Mouse (Mus musculus) intestine, embryonic 16.5 days (tissue): ENCODE measurements around the gene Il1f8. TPM values are rescaled to one million over a fixed set of nuclear protein-coding genes. Genes with fewer than 3 reads are reported as not detected.
"Not testable (repeated sequence)": the region's sequence is repeated elsewhere in the genome, so short reads cannot be mapped to it uniquely, and the experiment has no call there.

Source experiments
- ATAC-seq: fragments of 200-750 bp; cut with Nextera tagmentation; 2 replicates; pipeline ENCODE4 v1.8.0; 2017; ENCODE audit warnings: moderate TSS enrichment, moderate library complexity
- H3K27ac ChIP-seq: fragments of 300-500 bp; sonication (generic); 2 replicates; pipeline ENCODE4 v1.5.1; 2014; ENCODE audit warnings: mild to moderate bottlenecking, low read length
- H3K27me3 ChIP-seq: fragments of 300-500 bp; sonication (generic); replicated peaks from 2 replicates; pipeline ENCODE4 v1.6.1; 2014; ENCODE audit warnings: low read length, control low read depth, mixed read lengths; ENCODE audit not compliant: control insufficient read depth, insufficient read depth
- H3K36me3 ChIP-seq: fragments of 300-500 bp; sonication (generic); 2 replicates; pipeline ENCODE4 v1.6.1; 2014; ENCODE audit warnings: low read length, control low read depth; ENCODE audit not compliant: control insufficient read depth, insufficient read depth
- H3K4me1 ChIP-seq: fragments of 300-500 bp; sonication (generic); 2 replicates; pipeline ENCODE4 v1.6.1; 2014; ENCODE audit warnings: low read length, control low read depth, mixed read lengths; ENCODE audit not compliant: control insufficient read depth, insufficient read depth
- H3K4me2 ChIP-seq: fragments of 300-500 bp; sonication (generic); 2 replicates; pipeline ENCODE4 v1.6.1; 2014; ENCODE audit warnings: low read depth, low read length, control low read depth
- H3K4me3 ChIP-seq: fragments of 300-500 bp; sonication (generic); 2 replicates; pipeline ENCODE4 v1.5.1; 2014; ENCODE audit warnings: mild to moderate bottlenecking, low read length
- H3K9ac ChIP-seq: fragments of 300-500 bp; sonication (generic); 2 replicates; pipeline ENCODE4 v1.6.1; 2014; ENCODE audit warnings: low read depth, low read length
- H3K9me3 ChIP-seq: fragments of 300-500 bp; sonication (generic); 2 replicates; pipeline ENCODE4 v1.6.1; 2016; ENCODE audit warnings: low read length, control low read depth; ENCODE audit not compliant: control insufficient read depth
- WGBS: fragments of 180-500 bp; shearing (Covaris S2); extraction: QIAGEN DNeasy Blood & Tissue Kit; methylation state at CpG from one replicate; pipeline ENCODE4 v1.1.7; 2014; 5-methylcytosine and 5-hydroxymethylcytosine counted together
- polyA plus RNA-seq: library from polyadenylated mRNA; unstranded; fragments of >200 nt; fragmentation: Nextera tagmentation; extraction: Ambion mirVana; gene quantifications from 2 replicates; pipeline ENCODE4 v1.2.1, GENCODE M21; 2015

The Il1f8 gene
- polyA plus RNA-seq: not detected in 2 replicates

DNA sequence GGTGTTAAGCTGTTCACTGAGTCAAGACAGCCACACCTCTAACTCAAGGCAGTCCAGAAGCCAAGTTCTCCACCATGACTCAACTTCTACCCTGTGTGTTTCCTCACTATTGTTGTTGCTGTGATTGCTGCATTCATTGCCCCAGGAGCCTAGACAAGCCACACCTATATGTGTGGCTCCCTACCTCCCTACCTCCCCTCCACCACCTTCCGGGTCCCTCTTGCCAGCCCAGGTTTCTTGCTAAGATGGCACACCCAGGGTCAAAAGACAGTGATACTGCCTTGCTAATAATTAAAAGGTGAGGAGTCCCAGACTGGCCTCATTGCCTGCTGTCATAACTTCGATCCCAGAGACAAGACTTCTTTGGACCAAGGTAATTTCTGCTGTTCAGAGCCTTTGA, at the start of gene Il1f8:
Gene Il1f8, plus strand, starts transcription at position 301 of the 400 bp plus-strand sequence.
- WGBS: 78% methylated on average over 2 of the region's 2 CpGs
- H3K36me3 ChIP-seq: no peaks in the 10 kb centered on the region
- ATAC-seq: no peak; the same call in 1 of the 2 replicates
- H3K9ac ChIP-seq: no peak within 1 kb of the TSS
- H3K4me2 ChIP-seq: no peak within 1 kb of the TSS
- no peak within 1 kb of the TSS for H3K27ac ChIP-seq
- H3K4me3 ChIP-seq: no peak within 1 kb of the TSS
- H3K9me3 ChIP-seq: no peaks in the 10 kb centered on the region
- H3K27me3 ChIP-seq: no peaks in the 10 kb centered on the region
- H3K4me1 ChIP-seq: no peaks in the 10 kb centered on the region

DNA sequence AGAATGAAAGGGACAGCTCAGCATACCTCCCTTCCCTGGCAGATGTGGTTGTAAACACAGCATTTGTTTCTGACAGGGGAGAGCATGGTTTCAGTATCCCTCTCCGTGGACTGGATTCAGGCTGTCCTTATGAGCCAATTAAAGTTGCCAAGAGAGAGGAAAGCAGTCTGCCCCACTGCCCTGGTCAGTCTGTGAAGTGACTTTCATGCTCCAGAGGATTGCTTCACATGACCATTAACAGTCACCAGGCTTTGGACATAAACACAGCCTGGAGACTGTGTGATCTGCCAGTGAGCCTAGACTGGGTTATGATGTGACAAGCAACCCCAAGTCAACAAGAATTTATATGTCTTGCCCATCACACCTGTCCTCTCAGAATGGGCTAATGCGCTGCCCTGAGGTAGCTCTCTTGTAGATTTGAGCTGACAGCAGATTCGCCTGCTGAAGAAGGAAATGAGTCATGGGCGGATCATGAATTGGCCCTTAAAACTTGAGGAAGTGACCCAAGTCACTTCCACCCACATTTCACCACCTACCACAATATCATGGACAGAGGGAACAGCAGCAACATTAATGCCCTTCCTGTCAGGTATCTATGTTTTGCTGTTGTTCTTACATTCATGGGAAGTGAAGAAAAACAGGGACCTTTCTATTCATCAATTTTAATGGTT, 49.2 kb upstream of the Il1f8 start:
- Histone ChIP-seq H3K4me1 (no peaks in the 10 kb centered on the region), H3K27me3 (no peaks in the 10 kb centered on the region), H3K36me3 (no peaks in the 10 kb centered on the region), H3K4me2 (no peak overlapping the region), H3K9me3 (no peaks in the 10 kb centered on the region), H3K27ac (no peak overlapping the region), H3K9ac (no peak overlapping the region), H3K4me3 (no peak overlapping the region)
- ATAC-seq: no peak
- WGBS: 74% methylated on average over 4 of the region's 4 CpGs

DNA sequence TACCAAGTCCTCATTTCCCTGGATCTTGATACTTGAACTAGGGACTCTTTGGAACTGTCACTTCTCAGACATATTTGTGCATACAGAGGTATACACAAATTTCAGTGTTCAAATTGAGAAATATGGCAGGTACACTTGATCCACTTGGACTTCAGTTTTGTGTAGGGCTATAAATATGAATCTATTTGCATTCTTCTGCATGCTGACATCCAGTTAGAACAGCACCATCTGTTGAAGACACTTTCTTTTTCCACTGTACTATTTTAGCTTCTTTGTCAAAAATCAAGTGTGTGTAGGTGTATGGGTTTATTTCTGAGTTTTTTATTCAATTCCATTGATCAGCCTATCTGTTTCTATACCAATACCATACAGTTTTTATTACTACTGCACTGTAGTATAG, 43.9 kb upstream of the Il1f8 start:
- Histone ChIP-seq H3K9ac (no peak overlapping the region), H3K27me3 (no peaks in the 10 kb centered on the region), H3K4me2 (no peak overlapping the region), H3K4me3 (no peak overlapping the region), H3K27ac (no peak overlapping the region), H3K4me1 (no peaks in the 10 kb centered on the region), H3K36me3 (no peaks in the 10 kb centered on the region), H3K9me3 (no peaks in the 10 kb centered on the region)
- ATAC-seq: no peak

DNA sequence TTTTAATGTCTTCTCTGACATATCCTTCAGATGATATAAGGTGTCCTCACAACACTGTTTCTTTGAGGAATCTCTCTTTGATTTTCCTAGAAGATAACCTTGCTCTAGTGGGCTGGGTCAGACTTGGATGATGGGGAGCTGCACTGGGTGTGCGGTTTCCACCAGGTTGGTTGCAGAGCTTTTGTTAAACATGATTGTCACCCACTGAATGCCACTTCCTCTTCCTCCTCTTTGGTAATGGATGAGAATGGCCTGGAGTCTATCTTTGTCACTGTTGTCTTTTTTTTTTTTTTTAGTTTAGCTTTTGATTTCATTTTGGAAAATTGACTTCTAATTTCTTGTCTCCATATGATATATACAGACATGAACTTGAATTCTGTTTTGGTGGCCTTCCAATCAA, 18.6 kb upstream of the Il1f8 start:
- Histone ChIP-seq H3K27ac (no peak overlapping the region), H3K36me3 (no peaks in the 10 kb centered on the region), H3K4me3 (no peak overlapping the region), H3K4me2 (no peak overlapping the region), H3K4me1 (no peaks in the 10 kb centered on the region), H3K27me3 (no peaks in the 10 kb centered on the region), H3K9ac (no peak overlapping the region), H3K9me3 (no peaks in the 10 kb centered on the region)
- no peak for ATAC-seq
- 90% methylated on average over 1 of the region's 1 CpGs for WGBS

- H3K9ac ChIP-seq, ATAC-seq, H3K4me1 ChIP-seq, H3K9me3 ChIP-seq, H3K27ac ChIP-seq, H3K4me2 ChIP-seq, H3K36me3 ChIP-seq, H3K27me3 ChIP-seq, H3K4me3 ChIP-seq: not testable (repeated sequence)
- 18% methylated on average over 14 of the region's 14 CpGs for WGBS
Observed at GRCm38 (mm10) chr2:24181683-24182331, 28.8 kb downstream of the Il1f8 start.

- H3K9me3 ChIP-seq, H3K27me3 ChIP-seq, ATAC-seq, H3K4me1 ChIP-seq, H3K4me3 ChIP-seq, H3K27ac ChIP-seq, H3K4me2 ChIP-seq, H3K9ac ChIP-seq, H3K36me3 ChIP-seq: not testable (repeated sequence)
- WGBS: 58% methylated on average over 13 of the region's 13 CpGs
Observed at GRCm38 (mm10) chr2:24182423-24183147, 29.6 kb downstream of the Il1f8 start.

DNA sequence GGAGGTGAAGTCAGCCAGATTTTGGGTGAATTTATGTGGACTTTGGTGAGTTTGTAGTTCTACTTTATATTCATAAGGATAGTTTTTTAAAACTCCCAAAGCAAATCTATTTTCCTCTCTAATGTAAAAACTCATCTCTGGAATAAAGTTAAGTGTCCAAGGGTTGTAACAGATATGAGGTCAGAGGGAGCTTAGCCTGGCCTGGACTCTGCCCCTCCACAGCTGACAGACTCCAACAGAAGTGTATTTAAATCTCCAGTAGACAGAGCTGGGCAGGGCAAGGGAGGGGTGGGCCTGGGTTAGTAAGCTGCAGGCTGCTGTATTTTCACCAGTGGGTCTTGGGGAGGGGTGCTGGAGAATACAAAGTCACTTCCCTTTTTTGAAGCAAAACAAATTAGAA, 31.1 kb downstream of the Il1f8 start:
- H3K27ac ChIP-seq, H3K9me3 ChIP-seq, H3K4me3 ChIP-seq, H3K36me3 ChIP-seq, H3K4me1 ChIP-seq, ATAC-seq, H3K9ac ChIP-seq, H3K27me3 ChIP-seq, H3K4me2 ChIP-seq: not testable (repeated sequence)

GRCm38 (mm10) chr2:24186176-24186575, 33.2 kb downstream of the Il1f8 start, which contains the start of gene Il1f9:
TSS of gene Il1f9 (plus strand) at chr2:24186476.
- WGBS: 97% methylated on average over 1 of the region's 1 CpGs
- Histone ChIP-seq H3K4me3 (no peak within 1 kb of the TSS), H3K9me3 (no peaks in the 10 kb centered on the region), H3K27me3 (no peaks in the 10 kb centered on the region), H3K4me2 (no peak within 1 kb of the TSS), H3K9ac (no peak within 1 kb of the TSS), H3K27ac (no peak within 1 kb of the TSS), H3K4me1 (no peaks in the 10 kb centered on the region), H3K36me3 (no peaks in the 10 kb centered on the region)
- ATAC-seq: no peak

- no peak overlapping the region for H3K4me3 ChIP-seq
- 68% methylated on average over 6 of the region's 6 CpGs for WGBS
- H3K36me3 ChIP-seq: no peaks in the 10 kb centered on the region
- H3K9me3 ChIP-seq: no peaks in the 10 kb centered on the region
- no peak overlapping the region for H3K27ac ChIP-seq
- H3K9ac ChIP-seq: no peak overlapping the region
- ATAC-seq: no peak
- H3K27me3 ChIP-seq: no peaks in the 10 kb centered on the region
- no peak overlapping the region for H3K4me2 ChIP-seq
- H3K4me1 ChIP-seq: no peaks in the 10 kb centered on the region
Observed at GRCm38 (mm10) chr2:24187585-24187984, 34.6 kb downstream of the Il1f8 start.
